Mouse (Mus musculus): Measurements from ENCODE around the gene Tbk1. TPM values are rescaled to one million over a fixed set of nuclear protein-coding genes. Genes with fewer than 3 reads are reported as not detected.

The Tbk1 gene
- polyA plus RNA-seq, 1 experiment from 2014 or later = 30.1 TPM

DNA sequence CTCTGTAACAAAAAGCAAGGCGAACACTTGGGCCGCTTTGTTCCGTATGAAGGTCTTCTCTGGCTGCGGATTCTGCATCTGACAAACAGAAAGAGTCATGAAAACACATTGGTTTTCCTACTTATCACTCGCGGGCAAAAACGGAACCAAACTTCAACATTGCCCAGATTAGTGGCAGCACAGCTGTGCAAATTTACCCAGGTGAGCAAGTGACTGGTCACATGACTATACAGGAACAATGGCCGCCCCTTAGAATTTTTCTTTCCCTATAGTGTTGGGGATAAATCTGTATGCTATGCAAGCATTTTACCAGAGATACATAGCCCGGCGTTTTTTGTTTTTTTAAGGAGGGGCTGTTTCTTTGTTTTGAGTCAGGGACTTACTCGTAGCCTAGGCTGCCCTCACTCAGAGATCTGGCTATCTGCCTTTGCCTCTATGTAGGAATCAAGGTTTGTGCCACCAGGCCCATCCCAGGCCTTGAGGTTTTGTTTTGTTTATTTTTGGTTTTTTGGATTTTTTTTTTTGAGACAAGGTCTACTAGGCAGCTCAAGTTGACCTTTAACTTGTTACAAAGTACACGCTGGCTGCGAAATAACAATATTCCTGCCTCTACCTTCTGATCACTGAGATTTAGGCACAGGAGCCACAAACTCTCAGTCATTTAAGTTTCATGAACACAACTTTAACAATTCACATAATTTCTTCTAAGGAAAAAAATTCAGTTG, 28.7 kb upstream of the Tbk1 start:
- H3K4me1 ChIP-seq = peaks cover 3% of the 10 kb centered on the region; the same call in 1 of the 2 replicates
- WGBS = 71% methylated on average over 13 of the region's 13 CpGs
- peak; percentile 65 for ATAC-seq (ENCODE audit: insufficient read depth, low FRiP score, low read depth)
- no peaks in the 10 kb centered on the region for H3K9me3 ChIP-seq
- H3K4me2 ChIP-seq = no peak overlapping the region
- peak overlapping the region; percentile 59 for H3K27ac ChIP-seq
- peaks cover 61% of the 10 kb centered on the region for H3K36me3 ChIP-seq
- H3K27me3 ChIP-seq (replicated peaks) = no peaks in the 10 kb centered on the region
- no peak overlapping the region for H3K9ac ChIP-seq
- H3K4me3 ChIP-seq (replicated peaks) = no peak overlapping the region

- Histone ChIP-seq H3K36me3 (peaks cover 69% of the 10 kb centered on the region), H3K9me3 (no peaks in the 10 kb centered on the region), H3K9ac (no peak overlapping the region), H3K27ac (no peak overlapping the region), H3K27me3 (replicated peaks) (no peaks in the 10 kb centered on the region), H3K4me2 (no peak overlapping the region), H3K4me3 (replicated peaks) (no peak overlapping the region), H3K4me1 (peaks cover 3% of the 10 kb centered on the region; the same call in 1 of the 2 replicates)
- ATAC-seq (ENCODE audit: insufficient read depth, low FRiP score, low read depth) = no peak
- 80% methylated on average over 13 of the region's 13 CpGs for WGBS
Measured at GRCm38 (mm10) chr10:121613570-121613969, 27.0 kb upstream of the Tbk1 start.

- 86% methylated on average over 6 of the region's 6 CpGs for WGBS
- no peak overlapping the region for H3K9ac ChIP-seq
- peaks cover 65% of the 10 kb centered on the region for H3K36me3 ChIP-seq
- no peaks in the 10 kb centered on the region for H3K27me3 ChIP-seq (replicated peaks)
- H3K4me3 ChIP-seq (replicated peaks) = no peak overlapping the region
- H3K4me1 ChIP-seq = peaks cover 3% of the 10 kb centered on the region; the same call in 1 of the 2 replicates
- no peak overlapping the region for H3K4me2 ChIP-seq
- no peaks in the 10 kb centered on the region for H3K9me3 ChIP-seq
- ATAC-seq (ENCODE audit: insufficient read depth, low FRiP score, low read depth) = no peak
- H3K27ac ChIP-seq = no peak overlapping the region
Measured at GRCm38 (mm10) chr10:121612448-121612847, 25.9 kb upstream of the Tbk1 start.

DNA sequence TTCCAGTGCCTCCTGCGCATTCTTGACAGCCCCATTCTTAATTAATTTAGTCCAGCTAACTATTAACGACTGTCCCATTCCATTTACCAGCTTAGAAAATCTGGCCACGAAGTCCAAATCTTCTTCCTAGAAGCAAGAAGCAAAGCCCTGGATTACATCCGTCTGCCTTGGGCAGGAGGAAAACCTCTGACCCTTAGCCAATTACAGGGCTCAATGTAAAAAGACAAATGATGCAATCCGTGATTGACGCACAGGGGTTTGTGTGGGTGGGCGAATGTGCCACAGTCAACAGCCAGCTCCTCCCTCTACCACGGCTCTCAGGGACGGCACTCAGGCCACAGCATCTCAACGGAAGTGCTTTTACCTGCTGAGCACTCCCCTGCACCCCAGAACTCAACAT, 25.0 kb upstream of the Tbk1 start:
- Histone ChIP-seq H3K9ac (no peak overlapping the region), H3K4me3 (replicated peaks) (no peak overlapping the region), H3K36me3 (peaks cover 65% of the 10 kb centered on the region), H3K27ac (no peak overlapping the region), H3K27me3 (replicated peaks) (no peaks in the 10 kb centered on the region), H3K4me1 (peaks cover 3% of the 10 kb centered on the region; the same call in 1 of the 2 replicates), H3K9me3 (no peaks in the 10 kb centered on the region), H3K4me2 (no peak overlapping the region)
- WGBS = 79% methylated on average over 10 of the region's 10 CpGs
- ATAC-seq (ENCODE audit: insufficient read depth, low FRiP score, low read depth) = no peak

GRCm38 (mm10) chr10:121608177-121608576, 21.6 kb upstream of the Tbk1 start:
- no peak overlapping the region for H3K4me3 ChIP-seq (replicated peaks)
- H3K4me2 ChIP-seq = no peak overlapping the region
- no peak overlapping the region for H3K9ac ChIP-seq
- H3K9me3 ChIP-seq = no peaks in the 10 kb centered on the region
- H3K4me1 ChIP-seq = no peaks in the 10 kb centered on the region
- no peaks in the 10 kb centered on the region for H3K27me3 ChIP-seq (replicated peaks)
- H3K36me3 ChIP-seq = peaks cover 75% of the 10 kb centered on the region
- WGBS = 74% methylated on average over 10 of the region's 10 CpGs
- no peak overlapping the region for H3K27ac ChIP-seq
- ATAC-seq (ENCODE audit: insufficient read depth, low FRiP score, low read depth) = no peak

DNA sequence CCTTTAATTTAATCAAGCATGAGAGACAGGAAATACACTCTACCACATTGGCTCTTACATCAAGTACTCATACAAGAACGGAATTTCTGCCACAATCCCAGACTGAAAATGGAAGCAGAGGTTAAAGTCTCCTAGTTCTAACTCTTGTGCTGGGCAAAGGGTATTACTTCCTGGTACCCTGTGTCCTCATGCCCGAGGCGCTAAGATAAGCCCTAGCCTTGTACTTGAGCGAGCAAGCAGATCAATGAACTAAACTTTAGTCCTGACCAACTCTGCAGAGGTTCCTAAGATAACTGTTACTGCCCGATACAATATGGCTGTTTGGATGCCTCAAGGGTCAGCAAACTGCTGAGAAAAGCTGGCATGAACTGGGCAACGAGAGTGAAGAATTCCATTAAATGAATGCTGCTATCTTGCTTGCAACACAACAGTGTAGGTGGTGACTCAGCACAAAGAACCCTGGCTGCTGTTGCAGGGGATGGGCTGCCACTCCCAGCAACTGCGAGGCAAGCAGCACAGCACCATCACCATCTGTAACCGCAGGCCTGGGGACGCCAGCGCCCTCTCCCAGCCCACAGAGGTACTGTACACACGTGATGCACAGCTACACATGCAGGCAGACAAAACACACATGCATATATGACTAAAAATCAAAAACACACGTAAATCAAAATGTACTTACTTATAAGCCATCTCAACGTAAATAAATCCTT, 18.2 kb upstream of the Tbk1 start:
- no peak overlapping the region for H3K4me3 ChIP-seq (replicated peaks)
- no peaks in the 10 kb centered on the region for H3K27me3 ChIP-seq (replicated peaks)
- H3K9ac ChIP-seq = no peak overlapping the region
- ATAC-seq (ENCODE audit: insufficient read depth, low FRiP score, low read depth) = no peak
- H3K36me3 ChIP-seq = peaks cover 73% of the 10 kb centered on the region
- whole genome bisulfite sequencing = 88% methylated on average over 13 of the region's 13 CpGs
- H3K27ac ChIP-seq = no peak overlapping the region
- no peaks in the 10 kb centered on the region for H3K4me1 ChIP-seq
- no peaks in the 10 kb centered on the region for H3K9me3 ChIP-seq
- H3K4me2 ChIP-seq = no peak overlapping the region

DNA sequence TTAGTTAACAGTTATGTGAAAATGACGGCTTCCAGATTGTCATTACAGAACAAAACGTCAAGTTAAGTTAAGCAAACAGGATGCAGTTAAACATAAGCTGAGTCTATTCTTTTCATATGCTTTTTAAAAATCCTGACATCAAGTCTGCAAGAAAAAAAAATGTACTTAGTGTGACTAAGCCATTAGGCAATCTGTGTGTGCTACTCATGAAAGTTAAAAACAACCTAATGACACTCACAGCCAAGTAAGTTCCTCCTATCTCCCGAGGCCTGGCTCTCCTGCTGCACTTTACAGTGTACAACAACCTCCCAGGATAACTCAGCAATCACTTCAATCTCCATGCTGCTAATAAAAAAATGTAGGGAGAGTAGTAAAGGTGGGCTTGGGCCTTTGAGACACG, 17.0 kb upstream of the Tbk1 start:
- Histone ChIP-seq H3K4me1 (no peaks in the 10 kb centered on the region), H3K9ac (no peak overlapping the region)
- 80% methylated on average over 4 of the region's 4 CpGs for WGBS

DNA sequence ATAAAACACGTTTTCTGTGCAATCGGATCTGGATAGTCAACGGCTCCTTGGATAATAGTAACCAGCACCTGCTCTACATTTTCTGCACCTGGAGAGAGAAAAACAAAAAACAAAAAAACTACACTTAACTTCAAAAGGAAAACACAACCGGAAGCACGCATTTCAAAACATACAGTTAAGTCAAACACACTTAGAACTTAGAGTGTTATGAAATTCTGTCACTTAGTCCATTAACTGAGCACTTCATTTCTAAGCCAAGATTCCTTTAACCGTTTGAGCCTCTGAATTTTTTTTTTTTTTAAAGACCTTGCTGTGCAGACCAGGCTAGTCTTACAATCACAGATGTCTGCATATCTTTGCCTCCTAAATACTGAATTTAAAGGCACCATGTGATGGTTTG, 14.7 kb upstream of the Tbk1 start:
- WGBS = 73% methylated on average over 6 of the region's 6 CpGs
- no peak for ATAC-seq (ENCODE audit: insufficient read depth, low FRiP score, low read depth)
- no peaks in the 10 kb centered on the region for H3K4me1 ChIP-seq

More for the DNA sequence above, 17.0 kb upstream of the Tbk1 start:
- no peak for ATAC-seq (ENCODE audit: insufficient read depth, low FRiP score, low read depth)
- Histone ChIP-seq H3K27ac (no peak overlapping the region), H3K36me3 (peaks cover 76% of the 10 kb centered on the region), H3K27me3 (replicated peaks) (no peaks in the 10 kb centered on the region), H3K4me3 (replicated peaks) (no peak overlapping the region), H3K4me2 (no peak overlapping the region), H3K9me3 (no peaks in the 10 kb centered on the region)

DNA sequence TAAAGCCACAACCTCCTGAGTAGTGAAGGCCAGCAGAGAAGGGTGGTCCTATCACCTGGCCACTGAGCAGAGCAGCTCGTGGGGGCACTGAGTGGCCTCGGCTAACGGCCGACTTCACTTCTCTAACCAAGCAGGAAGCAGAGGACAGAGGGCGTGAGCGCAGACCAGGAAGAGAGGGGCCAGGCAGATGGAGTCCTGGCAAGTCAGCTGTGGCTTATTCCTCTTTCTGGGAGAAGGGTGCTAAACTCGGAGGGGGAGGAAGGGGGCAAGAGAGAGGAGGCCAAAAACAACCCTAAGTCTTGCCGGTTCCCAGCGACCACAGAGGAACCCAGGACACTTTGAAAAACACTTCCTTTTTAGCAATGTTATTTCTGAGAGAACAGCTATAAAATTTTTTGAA, 10.0 kb upstream of the Tbk1 start:
- Histone ChIP-seq H3K36me3 (peaks cover 38% of the 10 kb centered on the region), H3K4me3 (replicated peaks) (no peak overlapping the region), H3K9ac (no peak overlapping the region), H3K4me1 (no peaks in the 10 kb centered on the region), H3K4me2 (no peak overlapping the region), H3K27me3 (replicated peaks) (no peaks in the 10 kb centered on the region), H3K27ac (no peak overlapping the region), H3K9me3 (no peaks in the 10 kb centered on the region)
- ATAC-seq (ENCODE audit: insufficient read depth, low FRiP score, low read depth) = no peak
- WGBS = 80% methylated on average over 9 of the region's 9 CpGs

More for the DNA sequence above, 14.7 kb upstream of the Tbk1 start:
- Histone ChIP-seq H3K27me3 (replicated peaks) (no peaks in the 10 kb centered on the region), H3K9ac (no peak overlapping the region), H3K36me3 (peaks cover 67% of the 10 kb centered on the region), H3K9me3 (no peaks in the 10 kb centered on the region), H3K27ac (no peak overlapping the region), H3K4me2 (no peak overlapping the region), H3K4me3 (replicated peaks) (no peak overlapping the region)

DNA sequence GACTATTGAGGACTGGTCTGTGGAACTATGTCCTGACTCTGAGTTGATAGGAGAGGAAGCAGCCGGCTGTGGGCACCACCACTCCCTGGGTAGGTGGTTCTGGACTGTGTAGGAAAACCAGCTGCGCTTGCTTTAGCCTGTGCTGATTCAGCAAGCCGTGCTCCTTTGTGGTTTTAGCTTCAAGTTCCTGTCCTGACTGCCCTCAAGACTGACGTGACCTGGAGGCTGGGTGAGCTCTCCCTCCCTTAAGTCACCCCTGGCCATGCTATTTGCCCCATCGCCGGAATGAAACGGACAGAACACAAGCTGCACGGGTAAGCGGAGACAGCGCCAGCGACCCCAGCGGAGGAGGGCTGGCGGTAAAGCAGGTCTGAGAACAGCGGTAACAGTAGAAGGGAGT, 4.5 kb upstream of the Tbk1 start:
- Histone ChIP-seq H3K4me3 (replicated peaks) (no peak overlapping the region), H3K27me3 (replicated peaks) (no peaks in the 10 kb centered on the region), H3K4me1 (no peaks in the 10 kb centered on the region), H3K9me3 (no peaks in the 10 kb centered on the region), H3K4me2 (no peak overlapping the region), H3K36me3 (peaks cover 19% of the 10 kb centered on the region; the same call in 1 of the 2 replicates), H3K27ac (no peak overlapping the region), H3K9ac (no peak overlapping the region)
- no peak for ATAC-seq (ENCODE audit: insufficient read depth, low FRiP score, low read depth)
- 88% methylated on average over 14 of the region's 14 CpGs for WGBS

DNA sequence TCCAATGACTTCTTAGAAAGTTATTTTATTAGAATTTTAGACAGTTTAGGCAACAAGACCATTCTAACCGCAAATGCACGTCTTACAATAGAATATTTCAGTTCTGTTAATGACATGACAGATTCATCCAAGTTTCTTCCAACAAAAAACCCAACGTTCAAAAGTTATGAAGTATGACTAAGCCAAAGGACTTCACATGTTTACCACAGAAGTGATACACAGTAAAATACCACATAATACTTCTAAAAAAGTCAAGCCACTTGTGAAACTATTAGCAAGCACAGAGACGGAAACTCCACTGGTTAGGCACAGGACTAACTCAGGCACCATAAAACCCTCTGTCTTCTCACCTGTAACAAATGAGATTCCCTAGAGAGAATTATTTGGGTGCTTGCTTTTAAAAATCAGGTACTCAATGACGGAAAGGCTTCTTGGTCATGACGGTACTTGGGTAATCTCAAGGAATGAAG, 819 bp upstream of the Tbk1 start:
- Histone ChIP-seq H3K27me3 (replicated peaks) (no peaks in the 10 kb centered on the region), H3K4me3 (replicated peaks) (peak overlapping the region; percentile 80), H3K9me3 (no peaks in the 10 kb centered on the region), H3K4me2 (peak overlapping the region; percentile 57), H3K4me1 (peaks cover 11% of the 10 kb centered on the region; the same call in 1 of the 2 replicates), H3K27ac (peak overlapping the region; percentile 86; the same call in 1 of the 2 replicates), H3K36me3 (peaks cover 22% of the 10 kb centered on the region), H3K9ac (peak overlapping the region; percentile 82; the same call in 1 of the 2 replicates)
- 57% methylated on average over 6 of the region's 6 CpGs for WGBS
- no peak for ATAC-seq (ENCODE audit: insufficient read depth, low FRiP score, low read depth)
